Mouse (Mus musculus) urinary bladder, adult 2 months (tissue): ENCODE measurements around the gene Efl1. TPM values are rescaled to one million over a fixed set of nuclear protein-coding genes. Genes with fewer than 3 reads are reported as not detected.
"Not testable (repeated sequence)": the region's sequence is repeated elsewhere in the genome, so short reads cannot be mapped to it uniquely, and the experiment has no call there.

Experiments
- DNase-seq: peaks from one replicate; pipeline ENCODE4 v3.0.0; 2022; ENCODE audit warnings: low spot score
- polyA plus RNA-seq: library from polyadenylated mRNA; depleted of rRNA; stranded (reverse); fragments of >200 nt; gene quantifications from 2 replicates; pipeline ENCODE4 v1.2.3, GENCODE M21; 2012

Efl1 gene
- polyA plus RNA-seq, 1 experiment: 7.5 TPM

DNA sequence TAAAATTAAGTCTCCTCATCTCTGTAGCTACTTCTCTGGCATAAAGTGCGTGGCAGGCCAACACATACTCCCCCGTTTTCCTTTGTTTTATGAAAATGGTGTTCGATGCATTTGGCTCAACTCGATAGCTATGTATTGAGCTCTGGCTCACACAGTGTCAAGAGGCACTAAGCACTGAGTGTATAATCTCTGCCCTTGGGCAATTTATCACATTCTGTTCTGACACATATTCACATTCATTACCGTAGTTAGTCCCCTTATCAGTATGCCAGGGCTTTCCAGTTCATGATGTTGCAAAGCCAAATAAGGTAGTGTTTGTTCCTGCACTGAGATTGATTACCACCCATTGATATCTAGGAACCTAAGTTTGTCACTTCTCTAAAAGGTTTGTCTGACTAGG, 71.3 kb downstream of the Efl1 start:
- no peak for DNase-seq

GRCm38 (mm10) chr7:82720501-82720900, 72.1 kb downstream of the Efl1 start:
- no peak for DNase-seq

DNA sequence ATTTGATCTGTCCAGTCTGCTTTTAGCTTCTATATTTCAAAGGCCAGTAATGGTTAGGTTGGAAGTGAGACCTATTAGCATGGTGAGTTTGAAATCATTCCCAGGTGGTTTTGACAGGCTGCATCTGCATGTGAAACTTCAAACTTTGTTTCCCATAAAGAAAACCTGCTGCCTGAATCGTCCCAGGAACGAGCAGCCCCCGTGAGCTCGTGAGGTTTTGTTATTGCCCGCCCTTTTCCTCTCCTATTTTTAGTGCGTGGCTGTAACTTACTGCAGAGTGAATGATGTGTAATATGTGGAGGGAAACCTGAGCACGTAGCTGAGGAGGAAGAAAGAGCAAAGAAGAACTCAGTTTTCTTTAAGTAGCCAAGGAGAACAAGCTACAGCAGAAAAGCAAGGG, 72.5 kb downstream of the Efl1 start:
- no peak for DNase-seq

GRCm38 (mm10) chr7:82722486-82723123, 74.2 kb downstream of the Efl1 start:
- no peak for DNase-seq

GRCm38 (mm10) chr7:82723151-82723871, 74.9 kb downstream of the Efl1 start:
- no peak for DNase-seq

- no peak for DNase-seq
Measured at GRCm38 (mm10) chr7:82724491-82724890, 76.1 kb downstream of the Efl1 start.

DNA sequence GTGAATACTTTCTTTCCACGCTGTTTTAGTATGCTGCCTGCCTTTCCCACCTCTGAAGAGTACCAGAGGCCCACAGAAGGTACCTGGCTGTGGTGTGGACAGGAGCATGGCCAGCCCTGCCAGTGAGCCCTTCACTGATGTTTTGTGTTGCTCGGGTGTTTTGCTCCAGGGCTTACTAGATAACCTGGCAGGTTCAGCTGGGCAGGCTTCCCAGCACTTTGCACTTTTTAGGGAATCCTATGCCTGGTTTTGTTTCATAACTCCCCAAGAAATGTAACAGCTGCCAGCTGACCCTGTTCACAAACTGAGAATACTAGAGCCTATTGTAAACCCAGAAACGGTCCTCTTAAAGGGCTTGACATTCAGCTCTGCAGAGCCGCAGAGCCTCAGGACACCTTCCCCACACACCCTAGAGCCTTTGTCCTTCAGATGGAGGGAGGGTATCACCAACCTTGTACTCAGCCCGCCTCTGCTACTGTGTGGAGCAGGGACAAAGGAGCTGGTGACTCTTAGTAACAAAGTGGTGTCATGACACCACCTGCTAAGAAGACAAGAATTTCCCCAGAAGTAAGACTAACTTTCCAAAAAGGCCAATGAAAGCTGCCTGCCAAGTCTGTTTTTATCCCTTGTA, 76.7 kb downstream of the Efl1 start:
- DNase-seq: no peak

DNA sequence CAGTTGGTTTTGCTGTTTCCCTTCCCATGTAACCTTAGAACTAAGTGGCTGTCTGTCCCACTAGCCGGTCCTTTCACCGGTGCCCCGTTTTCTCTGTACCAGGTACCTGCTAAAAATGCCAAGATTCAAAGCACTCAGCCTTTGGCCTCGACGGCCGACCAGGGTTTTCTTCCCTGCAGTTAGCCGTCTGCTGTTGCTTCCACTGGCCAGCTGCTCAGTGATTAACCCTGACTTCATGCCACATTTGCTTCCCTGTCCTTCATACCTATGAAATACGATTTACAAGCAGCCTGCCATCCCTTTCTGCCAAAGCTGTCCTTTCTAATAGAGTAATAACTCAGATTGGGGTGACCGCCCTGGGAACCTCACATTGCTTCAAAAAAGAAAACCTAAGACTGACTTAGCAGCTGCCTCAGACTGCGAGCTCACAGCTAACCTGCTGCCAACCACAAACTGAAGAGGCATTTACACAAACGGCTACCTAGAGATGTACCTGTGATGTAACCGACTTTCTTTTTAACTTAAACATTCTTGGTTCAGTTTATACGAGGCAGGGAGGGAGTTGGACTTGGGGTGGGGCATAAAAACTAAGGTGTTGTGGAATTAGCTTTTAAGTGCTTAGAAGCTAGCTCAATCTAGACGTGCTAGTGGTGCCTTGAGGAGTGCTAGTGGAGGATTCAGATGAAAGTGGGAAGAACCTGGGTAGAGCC, 77.5 kb downstream of the Efl1 start:
- DNase-seq: no peak

GRCm38 (mm10) chr7:82727066-82727465, 78.7 kb downstream of the Efl1 start:
- no peak for DNase-seq

GRCm38 (mm10) chr7:82729009-82729408, 80.6 kb downstream of the Efl1 start:
- not testable (repeated sequence) for DNase-seq

DNA sequence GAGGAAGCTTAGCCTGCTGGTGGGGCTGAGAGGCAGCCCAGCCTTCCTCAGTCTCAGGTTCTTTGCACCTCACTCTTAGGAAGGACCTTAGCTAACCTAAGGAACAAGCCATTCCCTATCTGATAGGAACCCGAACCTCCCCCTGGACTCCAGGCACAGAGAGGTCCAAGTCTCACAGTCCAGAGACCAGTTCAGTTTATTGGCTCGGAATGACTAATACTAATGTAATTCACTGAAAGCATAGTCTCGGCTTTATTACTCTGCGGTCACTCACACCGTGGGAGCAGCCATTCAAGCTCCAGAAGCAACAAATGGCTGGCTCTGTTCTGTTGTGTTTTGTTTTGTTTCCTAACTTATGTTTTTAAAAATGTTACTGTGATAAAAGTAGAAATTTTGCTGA, 84.7 kb downstream of the Efl1 start:
- no peak for DNase-seq

DNA sequence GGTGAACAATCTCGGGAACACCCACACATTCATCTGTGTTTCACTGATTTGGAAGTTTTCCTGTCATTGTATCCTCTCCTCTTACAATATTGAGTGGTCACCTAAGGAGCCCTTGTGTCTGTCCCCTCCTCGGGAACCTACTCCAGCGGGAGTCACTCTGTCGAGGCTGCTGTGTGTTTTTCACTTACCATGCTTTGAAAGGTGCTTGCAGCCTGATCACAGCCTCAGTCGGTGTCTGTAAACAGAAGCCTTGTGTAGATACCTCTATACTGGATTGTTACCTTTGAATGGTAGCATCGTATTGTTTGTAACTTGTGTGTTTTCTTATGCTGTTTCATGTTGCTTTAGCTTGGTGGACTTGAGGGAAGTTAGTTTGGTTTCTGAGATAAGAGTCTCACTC, 85.6 kb downstream of the Efl1 start:
- no peak for DNase-seq

DNA sequence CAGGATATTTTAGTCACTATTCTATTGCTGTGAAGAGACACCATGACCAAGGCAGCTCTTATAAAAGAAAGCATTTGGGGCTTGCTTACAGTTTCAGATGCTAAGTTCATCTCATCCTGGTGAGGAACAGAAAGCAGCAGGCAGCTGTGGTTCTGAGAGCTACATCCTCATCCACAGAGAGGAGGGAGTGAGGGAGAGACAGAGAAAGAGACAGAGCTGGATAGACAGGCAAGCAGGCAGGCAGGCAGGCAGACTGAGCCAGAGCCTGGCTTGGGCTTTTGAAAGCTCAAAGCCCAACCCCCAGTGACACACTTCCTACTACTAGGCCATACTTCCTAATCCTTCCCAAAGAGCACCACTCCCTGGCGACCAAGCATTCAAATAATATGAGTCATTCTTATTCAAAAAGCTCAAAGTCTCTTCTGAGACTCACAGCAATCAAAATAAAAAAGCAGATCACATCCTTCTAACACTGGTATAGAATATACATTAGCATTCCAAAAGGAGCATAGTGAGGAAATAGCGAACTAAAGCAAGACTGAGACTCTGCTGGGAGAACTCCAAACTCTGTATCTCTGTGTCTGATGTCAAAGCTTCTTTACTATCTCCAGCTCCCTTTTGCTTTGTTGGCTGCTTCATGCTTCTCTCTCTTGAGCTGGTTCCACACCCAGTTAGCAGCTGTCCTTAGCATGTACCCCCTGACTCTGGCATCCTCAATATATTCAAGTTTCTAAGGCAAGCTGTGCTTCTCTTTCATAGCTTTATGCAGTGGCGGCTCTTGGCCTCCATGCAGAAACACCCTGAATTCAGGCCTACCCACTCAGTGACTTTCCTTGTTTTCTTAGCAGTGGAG, 86.6 kb downstream of the Efl1 start:
- DNase-seq: no peak

- DNase-seq: no peak
Measured at GRCm38 (mm10) chr7:82743116-82743765, 94.8 kb downstream of the Efl1 start.

GRCm38 (mm10) chr7:82744167-82744715, 95.8 kb downstream of the Efl1 start:
- DNase-seq: no peak

GRCm38 (mm10) chr7:82748812-82749211, 100.4 kb downstream of the Efl1 start:
- DNase-seq: no peak

GRCm38 (mm10) chr7:82749239-82749638, 100.8 kb downstream of the Efl1 start:
- no peak for DNase-seq

GRCm38 (mm10) chr7:82752171-82753085, 104.0 kb downstream of the Efl1 start:
- no peak for DNase-seq

DNA sequence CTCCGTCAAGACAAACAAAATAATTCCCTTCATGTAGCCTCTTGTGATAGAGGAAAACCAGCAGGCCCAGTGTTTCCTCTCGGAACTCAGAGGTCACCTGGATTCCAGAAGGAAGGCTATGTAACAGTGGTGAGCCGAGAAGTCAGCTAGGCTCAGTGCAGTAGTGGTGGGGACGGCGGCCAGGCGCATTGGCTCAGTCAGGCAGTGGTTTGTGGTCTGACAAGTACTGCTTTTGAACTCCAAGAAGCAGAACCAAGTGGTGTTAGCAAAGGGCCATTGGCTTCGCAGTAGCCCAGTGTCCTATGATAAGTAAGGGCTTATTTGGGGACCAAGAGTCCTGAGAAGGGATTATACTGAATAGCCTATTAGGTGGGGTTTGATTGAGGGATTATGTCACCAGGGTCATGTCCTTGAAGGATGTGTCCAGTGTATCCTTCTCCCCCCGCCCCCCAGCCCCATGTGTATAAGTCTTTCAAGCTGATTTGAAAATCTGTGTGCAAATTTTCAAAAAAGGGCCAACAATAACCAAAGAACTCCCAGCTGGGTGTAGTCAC, 107.3 kb downstream of the Efl1 start:
- DNase-seq: no peak
